Mouse (Mus musculus): Measurements from ENCODE around the gene Vti1a.

The Vti1a gene

GRCm38 (mm10) chr19:55316109-55316714 lies at the start of gene Vti1a:
Vti1a (plus strand) TSS chr19:55316295.
- DNase-seq (ENCODE audit: low spot score in 2 of 2): peak; percentile 77 to 82

GRCm38 (mm10) chr19:55266786-55267185 lies 49.3 kb upstream of the Vti1a start:
- DNase-seq (ENCODE audit: low spot score in 2 of 2): no peak

- no peak for DNase-seq (ENCODE audit: low spot score in 2 of 2)
These were observed 47.9 kb upstream of the Vti1a start for GRCm38 (mm10) chr19:55268150-55268549.

DNA sequence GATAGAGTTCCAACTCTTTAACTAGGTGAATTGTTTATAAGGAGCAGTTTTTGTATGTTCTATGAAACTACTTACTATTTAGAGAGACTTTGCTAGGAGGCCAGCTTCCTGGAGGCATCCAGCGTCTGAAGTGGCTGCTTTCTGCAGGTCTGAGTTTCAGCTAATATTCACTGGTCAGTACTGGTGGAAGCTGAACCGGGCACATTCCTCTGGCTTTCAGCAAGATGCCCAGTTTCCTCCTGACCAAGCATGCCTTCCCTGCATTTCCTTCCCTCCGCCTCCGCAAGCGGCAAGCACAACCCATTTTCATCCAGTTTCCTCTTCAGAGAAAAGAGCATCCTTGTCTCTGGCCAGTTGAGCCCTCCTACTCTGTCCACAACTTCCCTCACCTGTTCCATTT lies 47.0 kb upstream of the Vti1a start:
- no peak for DNase-seq (ENCODE audit: low spot score in 2 of 2)

DNA sequence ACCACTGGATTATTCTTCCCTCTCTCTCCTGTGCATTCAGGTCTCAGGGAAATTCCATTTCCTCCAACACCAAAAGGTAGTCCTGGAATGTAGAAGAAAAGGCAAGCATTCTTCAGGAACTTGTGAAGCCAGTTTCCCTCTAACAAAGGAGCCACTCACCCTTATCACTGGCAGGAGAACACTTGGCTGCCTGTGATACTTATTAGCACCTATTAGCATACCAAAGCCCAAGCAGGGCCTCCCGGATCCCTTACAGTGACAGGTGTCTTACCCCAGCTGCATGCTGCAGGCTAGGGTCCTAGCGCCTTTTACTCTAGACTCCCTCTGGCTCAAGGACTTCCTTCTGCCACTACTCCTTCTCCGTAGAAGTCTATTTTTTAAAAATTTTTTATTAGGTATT lies 44.6 kb upstream of the Vti1a start:
- DNase-seq (ENCODE audit: low spot score in 2 of 2): no peak

DNA sequence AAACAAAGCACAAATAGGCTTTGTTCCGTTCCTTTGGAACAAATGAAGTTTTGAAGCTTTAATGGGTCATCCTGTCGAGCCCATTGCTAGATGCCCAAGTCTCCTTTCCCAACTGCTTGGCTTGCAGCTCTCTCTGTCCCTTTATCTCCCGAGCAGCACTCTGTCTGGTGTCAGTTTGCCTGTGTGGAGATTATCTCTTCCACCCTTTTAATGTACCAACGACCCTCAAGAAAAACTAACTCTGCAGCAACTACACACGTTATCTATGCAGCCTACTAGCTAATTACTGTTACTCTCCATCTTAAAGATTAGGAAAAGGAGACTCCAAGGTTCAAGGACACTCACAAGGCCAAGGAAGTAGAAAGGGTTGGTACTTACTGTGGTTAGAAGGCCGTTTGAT lies 42.8 kb upstream of the Vti1a start:
- no peak for DNase-seq (ENCODE audit: low spot score in 2 of 2)

- no peak for DNase-seq (ENCODE audit: low spot score in 2 of 2)
These were observed 40.0 kb upstream of the Vti1a start for GRCm38 (mm10) chr19:55276100-55276499.

DNA sequence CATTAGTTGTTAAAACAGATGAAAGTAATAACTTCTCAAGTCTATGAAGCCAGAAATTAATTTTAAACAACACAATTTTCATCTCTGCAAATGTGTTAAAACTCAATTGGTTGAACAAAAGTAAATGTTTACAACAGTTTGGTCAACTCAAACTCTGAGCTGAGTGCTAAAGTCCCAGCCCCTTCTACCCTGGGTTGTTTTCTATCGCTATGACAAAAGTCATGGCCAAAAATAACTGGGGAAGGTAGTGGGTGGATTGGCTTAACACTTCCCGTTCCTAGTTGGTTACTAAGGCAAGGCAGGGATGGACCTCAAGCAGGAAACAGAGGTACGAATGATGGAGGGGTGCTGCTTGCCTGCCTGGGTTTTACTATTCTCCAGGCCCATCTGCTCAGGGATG lies 39.3 kb upstream of the Vti1a start:
- no peak for DNase-seq (ENCODE audit: low spot score in 2 of 2)

DNA sequence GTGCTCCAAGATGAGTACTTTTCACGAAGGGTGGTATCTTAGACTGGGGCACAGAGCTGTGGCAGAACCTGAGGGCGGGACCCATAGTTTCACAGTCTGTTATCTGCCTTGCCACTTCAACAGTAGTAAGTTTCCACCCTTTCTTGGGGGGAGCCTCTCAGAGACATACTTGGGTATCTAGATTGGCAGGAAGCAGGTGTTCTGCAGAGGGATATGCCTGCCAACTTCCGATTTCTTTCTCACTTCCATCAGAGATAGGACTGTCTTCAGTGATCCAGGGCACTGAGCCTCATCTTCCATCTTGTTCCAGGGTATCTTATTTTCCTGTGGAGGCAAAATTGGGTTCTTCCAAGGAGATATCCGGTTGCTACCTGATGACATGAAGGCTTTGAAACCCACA lies 32.0 kb upstream of the Vti1a start:
- DNase-seq (ENCODE audit: low spot score in 2 of 2): no peak

DNA sequence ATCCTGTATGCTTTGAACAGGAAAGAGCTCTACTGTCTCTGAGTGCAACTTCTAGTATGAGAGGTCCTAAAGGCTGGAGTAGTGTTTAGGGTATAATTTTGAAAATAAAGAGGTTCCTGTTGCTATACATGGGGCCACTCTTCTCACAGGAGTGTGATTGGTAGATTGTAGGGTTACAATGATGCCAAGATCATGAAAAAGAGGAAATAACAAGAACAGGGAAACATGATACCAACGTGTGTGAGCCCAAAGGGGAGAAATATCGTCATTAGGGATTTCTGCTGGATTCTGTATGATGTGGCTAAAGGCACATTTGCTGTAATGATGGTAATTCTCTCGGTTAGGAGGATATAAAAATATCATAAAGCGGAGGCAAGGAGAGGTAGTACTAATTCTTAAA lies 30.1 kb upstream of the Vti1a start:
- no peak for DNase-seq (ENCODE audit: low spot score in 2 of 2)

DNA sequence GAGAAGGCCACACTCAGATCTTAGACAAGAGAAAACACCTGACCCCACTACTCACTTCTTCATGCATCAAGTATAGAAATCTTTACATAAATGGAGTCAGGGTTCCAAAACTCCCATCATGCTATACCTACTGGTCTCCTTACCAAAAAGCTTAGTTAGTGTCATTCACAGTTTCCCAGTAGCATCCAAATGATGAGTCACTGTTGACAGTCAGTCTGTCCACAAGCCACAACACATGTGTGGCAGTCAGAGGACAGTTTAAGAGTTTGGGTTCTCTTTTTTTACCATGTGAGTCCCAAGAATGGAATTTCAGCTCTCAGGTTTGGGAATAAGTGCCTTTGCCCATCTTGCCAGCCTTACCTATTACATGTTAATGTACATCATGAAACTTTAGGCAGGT lies 27.1 kb upstream of the Vti1a start:
- no peak for DNase-seq (ENCODE audit: low spot score in 2 of 2)

GRCm38 (mm10) chr19:55290621-55291270 lies 25.3 kb upstream of the Vti1a start:
- DNase-seq (ENCODE audit: low spot score in 2 of 2): no peak

- no peak for DNase-seq (ENCODE audit: low spot score in 2 of 2)
These were observed 23.8 kb upstream of the Vti1a start for GRCm38 (mm10) chr19:55292210-55292850.

DNA sequence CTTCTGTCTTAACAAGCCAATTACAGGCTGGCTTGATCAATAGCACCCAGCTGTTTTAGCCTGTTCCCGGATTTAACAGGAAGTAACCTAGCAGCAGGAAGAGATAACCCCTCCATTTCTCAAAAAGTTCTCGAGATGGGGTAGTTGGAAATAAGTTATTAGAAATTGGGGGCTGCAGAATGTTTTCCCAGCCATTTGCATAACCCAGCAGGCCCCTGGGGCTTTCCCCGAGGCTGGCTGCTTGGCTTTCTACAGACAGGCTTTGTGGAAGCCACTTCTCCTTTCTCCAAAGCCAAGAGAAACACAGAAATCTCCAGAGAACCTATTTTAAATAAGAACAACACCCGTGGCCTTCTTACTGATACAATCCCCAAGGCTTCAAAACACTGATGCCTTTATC lies 22.9 kb upstream of the Vti1a start:
- DNase-seq (ENCODE audit: low spot score in 2 of 2): no peak

DNA sequence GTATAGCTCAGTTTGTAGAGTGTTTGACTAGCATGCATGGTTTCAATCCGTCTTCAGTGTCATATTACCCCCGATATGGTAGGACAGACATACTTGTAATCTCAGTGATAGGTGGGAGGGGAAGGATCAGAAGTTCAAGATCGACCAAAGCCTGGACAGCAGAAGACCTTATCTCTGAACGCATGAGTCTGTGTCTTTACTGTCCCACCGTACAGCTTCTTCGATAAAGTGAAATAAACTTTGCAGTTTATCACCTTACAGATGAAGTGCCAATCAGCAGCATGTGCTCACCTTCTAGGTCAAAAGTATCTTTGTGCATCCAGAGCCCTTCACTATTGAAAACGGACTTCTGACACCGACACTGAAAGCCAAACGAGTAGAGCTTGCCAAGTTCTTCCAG lies 21.0 kb upstream of the Vti1a start:
- DNase-seq (ENCODE audit: low spot score in 2 of 2): no peak

- no peak for DNase-seq (ENCODE audit: low spot score in 2 of 2)
These were observed 20.5 kb upstream of the Vti1a start for GRCm38 (mm10) chr19:55295556-55295955.

DNA sequence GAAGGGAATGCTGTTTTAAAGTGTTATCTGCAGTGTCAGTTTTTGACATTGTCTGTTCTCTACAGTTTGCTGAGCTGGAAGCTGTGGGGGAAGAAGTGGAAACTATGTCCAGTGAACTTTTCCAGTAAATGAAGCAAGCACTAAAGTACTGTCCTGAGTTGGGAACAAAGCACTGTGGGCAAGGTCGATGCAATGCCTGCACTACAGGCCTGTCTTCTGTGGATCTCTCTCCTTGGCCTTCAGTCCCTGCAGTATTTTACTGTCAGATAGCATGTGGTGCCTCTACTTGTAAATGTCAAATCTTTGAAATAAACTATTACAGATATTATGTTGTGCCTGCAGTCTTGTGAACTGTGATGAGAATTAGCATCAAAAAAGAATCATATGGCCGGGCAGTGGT lies 19.8 kb upstream of the Vti1a start:
- DNase-seq (ENCODE audit: low spot score in 2 of 2): no peak

- no peak for DNase-seq (ENCODE audit: low spot score in 2 of 2)
These were observed 18.6 kb upstream of the Vti1a start for GRCm38 (mm10) chr19:55297489-55297888.

GRCm38 (mm10) chr19:55297961-55298360 lies 18.1 kb upstream of the Vti1a start:
- DNase-seq (ENCODE audit: low spot score in 2 of 2): no peak

DNA sequence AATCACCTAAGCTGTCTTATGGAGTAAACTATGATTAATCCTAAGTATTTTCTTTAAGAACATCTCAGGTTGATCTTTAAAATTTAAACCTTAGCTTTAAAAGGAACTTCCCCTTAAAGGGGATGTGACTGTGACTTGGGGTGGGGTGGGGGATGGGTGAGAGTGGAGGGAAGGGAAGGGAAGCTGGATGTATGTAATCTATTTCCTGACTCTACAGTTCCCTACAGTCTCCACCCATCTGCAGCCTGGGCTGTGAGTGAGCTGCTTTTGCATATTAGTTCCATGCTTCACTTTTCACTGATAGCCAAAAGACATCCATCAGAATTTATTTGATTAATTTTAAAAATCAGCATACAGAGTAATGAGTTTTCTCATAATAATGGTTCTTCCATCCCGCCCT lies 16.7 kb upstream of the Vti1a start:
- DNase-seq (ENCODE audit: low spot score in 2 of 2): no peak

GRCm38 (mm10) chr19:55300525-55300924 lies 15.6 kb upstream of the Vti1a start:
- no peak for DNase-seq (ENCODE audit: low spot score in 2 of 2)

- no peak for DNase-seq (ENCODE audit: low spot score in 2 of 2)
These were observed 11.1 kb upstream of the Vti1a start for GRCm38 (mm10) chr19:55305024-55305423.

- DNase-seq (ENCODE audit: low spot score in 2 of 2): no peak
These were observed 4.2 kb upstream of the Vti1a start for GRCm38 (mm10) chr19:55311874-55312273.

Measured in natural killer cell, adult 2 months (primary cell).